Mouse (Mus musculus) heart, postnatal 4 days (tissue): ENCODE measurements at regions not wholly inside any gene's neighbourhood (a gene's known extent, or its start where the extent isn't known, plus 50 kb on each side); places are given as distances from the start of the nearest gene placed in this dataset.

Experiments used
- DNase-seq: peaks from one replicate; pipeline ENCODE4 v3.0.0; 2021

DNA sequence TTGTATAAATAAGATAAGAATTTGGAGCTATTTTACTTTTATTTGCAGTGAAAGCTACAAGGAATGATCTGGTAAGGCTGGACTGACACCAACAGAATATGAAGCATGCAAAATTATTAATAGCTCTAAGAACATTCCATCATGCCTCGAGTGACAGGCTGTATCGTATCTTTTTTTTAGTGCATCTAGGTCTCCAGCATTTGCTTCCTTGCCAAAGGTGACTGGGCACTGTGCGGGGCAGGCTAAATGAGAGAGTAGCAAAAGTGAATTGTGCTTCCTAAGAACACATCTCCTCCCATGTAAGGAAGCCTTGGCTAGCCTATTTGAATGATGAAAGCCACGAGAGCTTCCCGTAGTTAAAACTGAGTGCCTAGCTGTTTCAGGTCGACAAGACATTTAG is 261.5 kb upstream of the Ndst3 start:
- no peak for DNase-seq

DNA sequence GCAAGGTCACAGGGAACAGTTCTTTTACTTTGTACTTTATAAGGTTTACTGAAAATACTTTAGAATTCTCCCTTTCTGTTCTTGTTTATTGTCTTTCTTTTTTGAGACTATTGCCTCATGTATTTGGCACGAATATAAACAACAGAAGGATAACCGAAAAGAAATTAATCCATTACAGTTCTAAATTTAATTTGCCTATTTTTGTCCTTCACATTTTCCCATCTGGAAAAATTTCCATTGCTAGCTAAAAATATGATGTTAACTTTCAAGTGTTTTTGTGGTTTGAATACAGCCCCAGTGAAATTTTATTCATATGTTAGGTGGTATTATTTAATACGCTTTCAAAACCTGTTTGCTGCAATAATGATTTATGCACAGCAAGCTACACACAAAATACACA is 276.7 kb upstream of the Ndst3 start:
- no peak for DNase-seq

DNA sequence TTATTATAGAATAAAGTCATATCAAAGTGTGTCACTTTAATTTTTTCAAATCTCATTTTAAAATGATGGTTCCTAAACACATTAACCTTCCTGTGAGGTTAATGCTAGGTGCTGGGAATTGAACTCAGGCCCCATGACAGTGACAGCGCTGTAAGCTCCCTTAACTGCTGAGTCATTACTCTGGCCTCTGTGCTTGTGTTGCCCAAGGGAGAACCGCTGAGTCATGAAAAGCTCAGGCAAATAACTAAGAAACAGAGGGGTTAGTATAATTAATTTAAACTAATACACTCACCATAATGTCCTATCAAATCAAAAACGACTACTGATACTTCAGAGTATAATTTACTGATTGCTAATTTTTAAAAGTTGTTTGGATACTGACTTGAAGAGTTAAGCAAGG is 281.7 kb upstream of the Ndst3 start:
- DNase-seq = no peak

DNA sequence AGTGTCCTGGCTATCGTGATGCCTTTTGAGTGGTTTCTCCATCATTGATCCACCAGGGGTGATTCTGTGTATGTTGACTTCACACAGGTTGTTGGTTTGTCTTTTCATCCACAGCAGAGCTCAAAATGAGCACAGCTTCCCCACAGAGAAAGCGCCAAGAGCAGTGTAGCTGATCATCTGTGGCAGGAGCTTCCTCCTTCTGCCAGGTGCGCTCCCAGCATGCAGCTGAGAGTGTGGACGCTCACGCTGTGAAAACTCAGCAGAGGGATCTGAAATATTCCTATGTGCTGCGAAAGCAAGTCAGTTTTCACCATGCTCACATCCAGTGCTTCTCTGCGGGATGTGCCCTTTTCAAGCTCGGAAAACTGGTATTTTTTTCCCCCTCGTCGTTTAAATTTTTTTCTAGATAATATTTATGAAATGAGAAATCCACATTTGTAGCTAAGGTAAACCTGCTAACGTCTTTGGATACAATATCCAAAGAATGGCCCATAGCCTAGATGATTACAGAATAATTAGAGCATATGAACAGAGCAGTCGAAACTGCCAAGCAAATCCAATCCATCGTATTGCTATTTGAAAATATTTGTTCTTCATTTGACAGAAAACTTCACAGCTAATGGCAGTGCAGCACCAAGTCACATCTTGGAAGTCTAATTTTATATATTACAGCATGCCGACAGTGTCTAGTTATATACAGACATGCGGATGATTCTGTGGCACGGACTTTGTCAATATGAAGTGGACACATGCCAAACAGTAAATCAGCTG is 283.3 kb upstream of the Ndst3 start:
- DNase-seq = no peak

GRCm38 (mm10) chr3:123976475-123976874 is 285.8 kb upstream of the Ndst3 start:
- DNase-seq = no peak

DNA sequence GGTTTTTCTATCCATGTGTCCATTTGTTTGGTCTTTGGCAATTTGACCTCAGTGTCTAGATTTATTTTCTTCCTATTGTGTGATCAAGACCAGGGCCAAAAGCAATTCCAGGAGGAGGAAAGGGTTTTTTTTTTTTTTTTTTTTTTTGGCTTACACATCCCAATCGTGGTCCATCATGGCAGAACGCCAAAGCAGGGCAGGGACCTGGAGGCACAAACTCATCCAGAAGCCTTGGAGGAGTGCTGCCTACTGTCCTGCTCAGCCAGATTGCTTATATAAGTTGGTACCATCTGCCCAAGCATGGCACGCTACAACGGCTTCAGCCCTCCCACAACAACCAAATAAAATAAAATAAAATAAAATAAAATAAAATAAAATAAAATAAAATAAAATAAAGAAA is 286.5 kb upstream of the Ndst3 start:
- no peak for DNase-seq

GRCm38 (mm10) chr3:123983045-123983444 is 292.4 kb upstream of the Ndst3 start:
- DNase-seq = no peak

DNA sequence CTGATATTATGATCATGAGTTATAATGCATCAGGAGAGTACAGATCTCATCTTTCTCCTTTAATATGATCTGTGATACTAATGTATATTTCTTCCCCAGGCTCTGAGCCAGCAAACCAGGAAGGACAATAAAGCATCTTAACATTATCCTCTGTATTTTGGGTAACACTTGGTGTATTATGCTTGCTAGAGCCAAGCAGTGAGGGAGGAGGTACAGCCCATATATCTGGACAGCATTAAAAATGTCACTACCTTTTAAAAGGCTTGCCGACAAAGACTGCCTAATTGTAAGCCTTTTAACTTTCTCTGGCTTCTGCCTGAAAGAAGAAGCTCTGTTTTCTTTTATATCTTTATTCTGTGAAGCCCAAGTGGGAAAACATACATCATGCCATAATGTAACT is 292.9 kb upstream of the Ndst3 start:
- DNase-seq = no peak

- DNase-seq = no peak
These were observed 293.4 kb upstream of the Ndst3 start for GRCm38 (mm10) chr3:123984028-123984427.

GRCm38 (mm10) chr3:123999957-124000616 is 309.4 kb upstream of the Ndst3 start:
- no peak for DNase-seq

GRCm38 (mm10) chr3:124000883-124001282 is 310.2 kb upstream of the Ndst3 start:
- no peak for DNase-seq

DNA sequence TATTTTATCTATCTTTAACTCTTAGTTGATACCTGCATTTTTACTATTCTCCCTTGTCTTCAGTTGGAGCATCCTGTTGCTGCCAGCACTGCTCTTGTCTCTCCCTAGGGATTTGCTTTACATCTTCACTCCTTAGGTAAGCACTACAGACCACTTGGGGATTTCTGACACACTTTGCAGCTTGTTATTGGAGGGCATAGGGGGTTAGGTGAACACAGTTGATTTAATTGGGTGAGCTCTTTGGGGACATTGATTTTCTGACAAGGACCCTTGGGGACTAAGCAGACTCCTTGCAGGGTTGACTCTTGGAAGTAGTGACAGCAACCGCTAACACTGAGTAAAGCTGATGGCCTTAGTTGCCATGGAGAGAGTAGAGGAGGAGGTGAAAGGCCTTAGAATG is 309.0 kb upstream of the Tram1l1 start:
- no peak for DNase-seq

DNA sequence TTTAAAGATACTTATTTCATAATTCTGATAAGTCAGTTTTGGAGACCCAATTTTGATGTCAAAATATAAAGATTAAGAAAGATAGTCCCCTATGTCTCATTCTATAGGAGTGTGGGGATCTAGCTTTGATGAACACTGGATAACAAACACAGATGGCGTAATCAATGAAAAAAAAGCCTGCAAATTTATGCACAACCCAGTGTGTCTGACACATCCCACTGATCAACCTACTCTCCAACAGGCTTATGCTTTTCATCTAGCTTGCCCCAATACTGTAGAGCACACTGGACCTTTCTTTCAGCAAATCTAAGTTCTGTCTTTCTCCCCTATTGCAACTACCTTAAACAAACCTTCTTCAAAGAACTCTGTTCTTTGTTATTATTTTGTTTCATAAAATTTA is 302.0 kb upstream of the Tram1l1 start:
- no peak for DNase-seq

DNA sequence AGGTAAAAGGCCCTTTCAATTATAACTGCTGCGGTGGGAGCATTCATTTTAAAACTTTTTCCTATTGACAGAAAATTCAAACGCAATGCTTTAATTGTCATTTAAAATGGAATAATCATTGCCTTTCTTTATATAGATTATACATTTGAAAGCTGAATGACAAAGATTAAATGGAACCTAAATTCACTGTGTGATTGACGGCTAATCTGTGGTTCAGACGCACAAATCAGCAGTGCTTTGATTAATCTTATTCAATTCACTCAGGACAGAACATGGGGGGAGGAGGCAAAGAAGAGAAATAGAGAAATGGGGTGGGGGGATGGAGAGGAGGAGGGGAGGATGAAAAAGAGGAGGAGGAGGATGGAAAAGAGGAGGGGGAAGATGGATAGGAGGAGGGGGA is 294.5 kb upstream of the Tram1l1 start:
- no peak for DNase-seq

GRCm38 (mm10) chr3:124067061-124067460 is 253.6 kb upstream of the Tram1l1 start:
- DNase-seq = no peak

DNA sequence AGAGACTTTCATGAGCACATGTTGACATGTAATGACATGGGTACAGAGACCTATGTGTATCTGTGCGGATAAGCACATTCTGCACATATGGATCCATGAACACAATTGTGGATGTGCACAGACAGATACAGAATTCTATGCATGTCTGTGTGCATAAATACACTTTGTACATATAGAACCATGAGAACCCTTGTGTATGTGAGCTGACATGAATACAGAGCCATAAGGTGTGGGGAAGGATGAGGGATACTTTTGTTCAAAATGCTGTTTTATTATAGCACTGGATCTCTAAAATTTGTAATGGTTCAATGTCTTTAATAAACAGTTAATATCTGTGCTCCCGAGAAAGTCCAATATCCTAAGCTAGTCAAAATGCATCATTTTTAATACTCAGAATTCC is 253.1 kb upstream of the Tram1l1 start:
- no peak for DNase-seq

GRCm38 (mm10) chr3:124067971-124068370 is 252.7 kb upstream of the Tram1l1 start:
- DNase-seq = no peak

GRCm38 (mm10) chr3:124069182-124069581 is 251.5 kb upstream of the Tram1l1 start:
- no peak for DNase-seq

- DNase-seq = no peak
These were observed 244.6 kb upstream of the Tram1l1 start for GRCm38 (mm10) chr3:124075974-124076606.

GRCm38 (mm10) chr3:124092404-124093121 is 228.1 kb upstream of the Tram1l1 start:
- no peak for DNase-seq

- DNase-seq = no peak
These were observed 206.7 kb upstream of the Tram1l1 start for GRCm38 (mm10) chr3:124113995-124114394.

GRCm38 (mm10) chr3:124156255-124156654 is 164.4 kb upstream of the Tram1l1 start:
- DNase-seq = no peak
